ENCODE assay signal across 9 mouse cellular contexts in genomic region chr9:110205526-110206404, GRCm38 (mm10). TPM values are rescaled to one million over a fixed set of nuclear protein-coding genes. Genes with fewer than 3 reads are reported as not detected.
DNase-seq lines count a peak whose midpoint lies in the region; ATAC-seq and TF ChIP-seq lines count a peak whose summit lies in the region.
"Had no signal": no experiment of that assay in that cellular context is flagged by ENCODE, and none has a peak within 500 bp of the region (broad histone marks: within the 10 kb centered on the region; RNA-seq: fewer than 3 reads in every experiment).

No protein-coding gene starts in this region.

- peak overlapping the region; percentile 25 for H3K4me2 ChIP-seq in forebrain, embryonic 12.5 days
- no peak overlapping the region for H3K4me2 ChIP-seq in midbrain, postnatal 0 days (ENCODE audit: low read depth, low read length, poor library complexity, severe bottlenecking)

- peaks cover 73% of the 10 kb centered on the region for H3K36me3 ChIP-seq in forebrain, embryonic 12.5 days (replicated peaks)
- H3K36me3 ChIP-seq in midbrain, postnatal 0 days (ENCODE audit: insufficient read depth, low read length), result peaks cover 47% of the 10 kb centered on the region

- no peak for TF ChIP-seq CTCF in cerebellum, adult 2 months (IDR thresholded peaks at IDR 0.05; ENCODE audit: borderline replicate concordance, insufficient read depth, low read depth, low read length)
- TF ChIP-seq CTCF in midbrain, postnatal 0 days (IDR thresholded peaks at IDR 0.05), result no peak

- no peaks in the 10 kb centered on the region for H3K9me3 ChIP-seq in forebrain, embryonic 12.5 days
- H3K9me3 ChIP-seq in midbrain, postnatal 0 days (ENCODE audit: low read length), result no peaks in the 10 kb centered on the region

- WGBS in cerebellum, adult 2 months, result 28% methylated on average over 15 of the region's 15 CpGs
- 12% methylated on average over 15 of the region's 15 CpGs for WGBS in forebrain, embryonic 12.5 days
- 24% methylated on average over 15 of the region's 15 CpGs for WGBS in midbrain, postnatal 0 days

- DNase-seq in cerebellum, adult 2 months, result peak; percentile 30 to 41
- DNase-seq in cerebellum, adult 11-12 months, result no peak
- peak; percentile 54 to 55 for DNase-seq in layer of hippocampus, postnatal 10 days (ENCODE audit: low spot score in 2 of 2)
- DNase-seq in midbrain, postnatal 0 days (ENCODE audit: low spot score), result peak; percentile 91
- no peak for DNase-seq in urinary bladder, postnatal 4 days (ENCODE audit: low spot score in 2 of 2)
- DNase-seq in urinary bladder, postnatal 36 days (ENCODE audit: low spot score in 2 of 2), result no peak
- no peak for DNase-seq in gastrocnemius, postnatal 4 days (ENCODE audit: low spot score in 2 of 2)

- H3K4me1 ChIP-seq in cerebellum, adult 2 months (ENCODE audit: control insufficient read depth, insufficient read depth, low read length), result peaks cover 3% of the 10 kb centered on the region; the same call in 1 of the 2 replicates
- peaks cover 25% of the 10 kb centered on the region for H3K4me1 ChIP-seq in forebrain, embryonic 12.5 days
- no peaks in the 10 kb centered on the region for H3K4me1 ChIP-seq in midbrain, postnatal 0 days (ENCODE audit: insufficient read depth, low read length)

- peak; percentile 94 for ATAC-seq in forebrain, embryonic 12.5 days (ENCODE audit: low FRiP score)
- peak; percentile 80 for ATAC-seq in midbrain, postnatal 0 days (ENCODE audit: low FRiP score)

- no peak overlapping the region for H3K9ac ChIP-seq in forebrain, embryonic 12.5 days
- no peak overlapping the region for H3K9ac ChIP-seq in midbrain, postnatal 0 days (replicated peaks; ENCODE audit: low read length, poor library complexity, severe bottlenecking)

- no peak overlapping the region for H3K27ac ChIP-seq in cerebellum, adult 2 months (ENCODE audit: insufficient read depth, low read length)
- H3K27ac ChIP-seq in forebrain, embryonic 12.5 days, result peak overlapping the region; percentile 95
- H3K27ac ChIP-seq in midbrain, postnatal 0 days (ENCODE audit: low read depth, low read length), result peak overlapping the region; percentile 75

- TF ChIP-seq POLR2A in cerebellum, adult 2 months (IDR thresholded peaks at IDR 0.05; ENCODE audit: borderline replicate concordance, insufficient read depth, low read length), result no peak

- no peaks in the 10 kb centered on the region for H3K27me3 ChIP-seq in cerebellum, adult 2 months (ENCODE audit: control insufficient read depth, insufficient read depth, low read length)
- no peaks in the 10 kb centered on the region for H3K27me3 ChIP-seq in forebrain, embryonic 12.5 days
- no peaks in the 10 kb centered on the region for H3K27me3 ChIP-seq in midbrain, postnatal 0 days (ENCODE audit: insufficient read depth, low read length)

- no peak overlapping the region for H3K4me3 ChIP-seq in cerebellum, adult 2 months (replicated peaks; ENCODE audit: insufficient read depth, low read depth, low read length)
- no peak overlapping the region for H3K4me3 ChIP-seq in forebrain, embryonic 12.5 days (replicated peaks)
- H3K4me3 ChIP-seq in midbrain, postnatal 0 days (ENCODE audit: low read depth, low read length), result no peak overlapping the region
- H3K4me3 ChIP-seq: erythroblast, embryonic 14.5 days had no signal

RNA-seq across cellular contexts. Expression of gene Cspg5, which starts 37.8 kb away (rescaled TPM):
- 118 and 124 TPM in 2 replicates for polyA plus RNA-seq in cerebellum, adult 2 months (2012; rRNA removed)
- polyA plus RNA-seq in forebrain, embryonic 12.5 days (2016; fragmentation: Nextera tagmentation; extraction: Ambion mirVana), result 21.9 and 22.3 TPM in 2 replicates
- total RNA-seq in layer of hippocampus, postnatal 10 days (2021), result 100 to 1,000 TPM; 410 to 459 TPM
- total RNA-seq in midbrain, postnatal 0 days (2014; rRNA removed), result 456 and 504 TPM in 2 replicates
- polyA plus RNA-seq in midbrain, postnatal 0 days (2015; fragmentation: Nextera tagmentation; extraction: Ambion mirVana), result 325 and 340 TPM in 2 replicates
- 1 to 10 TPM; 1.5 to 2.2 TPM for total RNA-seq in gastrocnemius, postnatal 4 days (2021)

Comparison
In these comparisons a context has a peak if more than half of its experiments do, and no peak if none do; other contexts are left out.
1. DNase-seq: peak in cerebellum, adult 2 months (2 of 2), layer of hippocampus, postnatal 10 days (2 of 2) and midbrain, postnatal 0 days (single experiment); none in cerebellum, adult 11-12 months (single experiment), urinary bladder, postnatal 4 days (0 of 2), urinary bladder, postnatal 36 days (0 of 2) and gastrocnemius, postnatal 4 days (0 of 2).
2. RNA of gene Cspg5, which starts 37.8 kb away (total RNA-seq): 456 to 504 TPM in midbrain, postnatal 0 days and 410 to 459 TPM in layer of hippocampus, postnatal 10 days; 1.5 to 2.2 TPM in gastrocnemius, postnatal 4 days; every median in the first group is over 100 times any median in the second.